Mouse (Mus musculus) layer of hippocampus, postnatal 25 days (tissue): ENCODE results near the gene 1110059E24Rik. TPM values are rescaled to one million over a fixed set of nuclear protein-coding genes. Genes with fewer than 3 reads are reported as not detected.

Source experiments
- total RNA-seq, 2 experiments: library from RNA; stranded (reverse); gene quantifications; 2 replicates each; pipeline ENCODE4 v1.2.3; 2021

The 1110059E24Rik gene
- total RNA-seq, 2 experiments from 2014 or later, result 24.8 to 25.5 TPM

Other genes starting within 250 kb of the 1110059E24Rik start
- 100 to 1,000 TPM; 127 to 128 TPM for gene Gda, start 179.5 kb downstream of the 1110059E24Rik start, total RNA-seq
- gene Abhd17b, start 209 bp upstream of the 1110059E24Rik start, total RNA-seq, result 10 to 100 TPM; 53.3 to 56.3 TPM
- 10 to 100 TPM; 12.6 to 15.3 TPM for gene Cemip2, start 125.4 kb upstream of the 1110059E24Rik start, total RNA-seq